Mouse (Mus musculus) CH12.LX (cell line): ENCODE results near the gene Cldn14. TPM values are rescaled to one million over a fixed set of nuclear protein-coding genes. Genes with fewer than 3 reads are reported as not detected.

ENCODE experiments used
- DNase-seq: peaks from one replicate; pipeline ENCODE4 v3.0.0-alpha.2; 2013; ENCODE audit errors: extremely low read depth
- H3K27ac ChIP-seq: 2 replicates; pipeline ENCODE4 v1.5.1; 2012; ENCODE audit warnings: low read depth, mild to moderate bottlenecking, control low read depth, moderate library complexity; ENCODE audit not compliant: insufficient read depth
- H3K27me3 ChIP-seq: replicated peaks from 2 replicates; pipeline ENCODE3; 2012; ENCODE audit warnings: inconsistent platforms
- H3K36me3 ChIP-seq, 2 experiments: replicated peaks in 1 of 2; 2 replicates each; pipeline versions ENCODE3 to v1.6.1; 2012; ENCODE audit warnings: inconsistent platforms in 1 of 2, low read length in 1 of 2, mild to moderate bottlenecking in 1 of 2, mixed read lengths in 1 of 2, moderate library complexity in 1 of 2; ENCODE audit not compliant: control insufficient read depth in 1 of 2, insufficient read depth in 1 of 2
- H3K4me1 ChIP-seq, 2 experiments: 2 replicates each; pipeline ENCODE4 v1.6.1; 2012; ENCODE audit warnings: inconsistent platforms in 1 of 2, moderate library complexity in 1 of 2; ENCODE audit not compliant: insufficient read depth in 2 of 2, control insufficient read depth in 1 of 2
- H3K4me2 ChIP-seq: 2 replicates; pipeline ENCODE4 v1.6.1; 2012; ENCODE audit warnings: low read depth, mild to moderate bottlenecking, control low read depth; ENCODE audit not compliant: poor library complexity, insufficient read depth, severe bottlenecking
- H3K4me3 ChIP-seq, 3 experiments: fragments of 150-350 bp in 1 of 3; sonication (generic) in 1 of 3; replicated peaks in 1 of 3; 2 replicates each; pipeline versions ENCODE3 to v1.5.1; 2011 to 2012; ENCODE audit warnings: low read depth in 2 of 3, low read length in 2 of 3, mild to moderate bottlenecking in 2 of 3, moderate library complexity in 2 of 3, control low read depth in 1 of 3, improper control_type of control experiment in 1 of 3, inconsistent platforms in 1 of 3, mixed read lengths in 1 of 3; ENCODE audit not compliant: poor library complexity in 1 of 3
- H3K79me2 ChIP-seq: replicated peaks from 2 replicates; pipeline ENCODE4 v1.6.1; 2012; ENCODE audit warnings: mild to moderate bottlenecking, moderate library complexity; ENCODE audit not compliant: control insufficient read depth, poor library complexity, insufficient read depth, severe bottlenecking; ENCODE audit errors: extremely low read depth
- H3K9ac ChIP-seq: 2 replicates; pipeline ENCODE4 v1.6.1; 2012; ENCODE audit warnings: low read depth, mild to moderate bottlenecking, control low read depth, moderate library complexity; ENCODE audit not compliant: insufficient read depth
- H3K9me3 ChIP-seq: replicated peaks from 2 replicates; pipeline ENCODE3; 2012; ENCODE audit warnings: low read length, inconsistent platforms, mixed read lengths
- BHLHE40 ChIP-seq: IDR thresholded peaks from 2 replicates; pipeline ENCODE4 v1.6.1; 2011; ENCODE audit warnings: mild to moderate bottlenecking, low read depth, low read length, improper control_type of control experiment
- CHD1 ChIP-seq: IDR thresholded peaks from 2 replicates; pipeline ENCODE4 v1.6.1; 2012; ENCODE audit warnings: low read depth, low read length, improper control_type of control experiment, inconsistent platforms
- CHD2 ChIP-seq: IDR thresholded peaks from 2 replicates; pipeline ENCODE4 v1.6.1; 2011; ENCODE audit warnings: low read length, improper control_type of control experiment
- CTCF ChIP-seq, 2 experiments: IDR thresholded peaks in 1 of 2; conservative IDR thresholded peaks in 1 of 2; 2 replicates each; pipeline ENCODE4 v1.5.1; 2011 to 2012; ENCODE audit warnings: low read depth in 2 of 2, low read length in 2 of 2, improper control_type of control experiment in 1 of 2, inconsistent platforms in 1 of 2, mild to moderate bottlenecking in 1 of 2, moderate library complexity in 1 of 2
- E2F4 ChIP-seq: IDR thresholded peaks from 2 replicates; pipeline ENCODE4 v1.6.1; 2011; ENCODE audit warnings: low read depth, low read length, improper control_type of control experiment; ENCODE audit not compliant: insufficient replicate concordance
- ELF1 ChIP-seq: IDR thresholded peaks from 2 replicates; pipeline ENCODE4 v1.6.1; 2014; ENCODE audit warnings: low read depth, mild to moderate bottlenecking, inconsistent platforms, low read length, improper control_type of control experiment
- ETS1 ChIP-seq: conservative IDR thresholded peaks from 2 replicates; pipeline ENCODE4 v1.6.1; 2012; ENCODE audit warnings: low read depth, mild to moderate bottlenecking, inconsistent platforms, low read length, improper control_type of control experiment, moderate library complexity
- IRF4 ChIP-seq: IDR thresholded peaks from 2 replicates; pipeline ENCODE4 v1.6.1; 2014; ENCODE audit warnings: low read depth, mild to moderate bottlenecking, inconsistent platforms, low read length, improper control_type of control experiment
- KAT2A ChIP-seq: IDR thresholded peaks from 2 replicates; pipeline ENCODE4 v1.6.1; 2012; ENCODE audit warnings: low read length, improper control_type of control experiment, inconsistent platforms; ENCODE audit not compliant: insufficient replicate concordance
- MAFK ChIP-seq: IDR thresholded peaks from 2 replicates; pipeline ENCODE4 v1.6.1; 2011; ENCODE audit warnings: low read length, improper control_type of control experiment; ENCODE audit not compliant: insufficient replicate concordance
- MAX ChIP-seq: IDR thresholded peaks from 2 replicates; pipeline ENCODE4 v1.6.1; 2011; ENCODE audit warnings: low read length, improper control_type of control experiment
- MAZ ChIP-seq: IDR thresholded peaks from 2 replicates; pipeline ENCODE4 v1.6.1; 2012; ENCODE audit warnings: low read depth, mild to moderate bottlenecking, inconsistent platforms, low read length, improper control_type of control experiment, moderate library complexity
- NELFE ChIP-seq: IDR thresholded peaks from 2 replicates; pipeline ENCODE4 v1.6.1; 2011; ENCODE audit warnings: low read depth, low read length, improper control_type of control experiment
- NRF1 ChIP-seq: IDR thresholded peaks from 2 replicates; pipeline ENCODE4 v1.6.1; 2014; ENCODE audit warnings: low read depth, mild to moderate bottlenecking, inconsistent platforms, low read length, improper control_type of control experiment, moderate library complexity
- POLR2A ChIP-seq: IDR thresholded peaks from 2 replicates; pipeline ENCODE4 v1.6.1; 2011; ENCODE audit warnings: low read depth, mild to moderate bottlenecking, improper control_type of control experiment, low read length
- RAD21 ChIP-seq: IDR thresholded peaks from 2 replicates; pipeline ENCODE4 v1.6.1; 2011; ENCODE audit warnings: low read depth, mild to moderate bottlenecking, low read length, improper control_type of control experiment, moderate library complexity
- RCOR1 ChIP-seq: conservative IDR thresholded peaks from 2 replicates; pipeline ENCODE4 v1.6.1; 2012; ENCODE audit warnings: low read depth, mild to moderate bottlenecking, inconsistent platforms, low read length, improper control_type of control experiment
- SIN3A ChIP-seq: IDR thresholded peaks from 2 replicates; pipeline ENCODE4 v1.6.1; 2012; ENCODE audit warnings: low read length, improper control_type of control experiment, inconsistent platforms
- SMC3 ChIP-seq: IDR thresholded peaks from 2 replicates; pipeline ENCODE4 v1.6.1; 2011; ENCODE audit warnings: low read depth, low read length, improper control_type of control experiment
- TBP ChIP-seq: conservative IDR thresholded peaks from 2 replicates; pipeline ENCODE4 v1.6.1; 2011; ENCODE audit warnings: low read depth, low read length, improper control_type of control experiment
- UBTF ChIP-seq: IDR thresholded peaks from 2 replicates; pipeline ENCODE4 v1.6.1; 2012; ENCODE audit warnings: low read depth, mild to moderate bottlenecking, inconsistent platforms, low read length, improper control_type of control experiment, moderate library complexity
- USF2 ChIP-seq: conservative IDR thresholded peaks from 2 replicates; pipeline ENCODE4 v1.6.1; 2011; ENCODE audit warnings: low read depth, low read length, improper control_type of control experiment
- ZMIZ1 ChIP-seq: IDR thresholded peaks from 2 replicates; pipeline ENCODE4 v1.6.1; 2012; ENCODE audit warnings: low read depth, mild to moderate bottlenecking, inconsistent platforms, low read length, improper control_type of control experiment
- ZNF384 ChIP-seq: IDR thresholded peaks from 2 replicates; pipeline ENCODE4 v1.6.1; 2012; ENCODE audit warnings: low read depth, low read length, improper control_type of control experiment, inconsistent platforms
- dilution Hi-C: fragments of 300-500 bp; cut with MboI; formaldehyde crosslinking; loops from 2 replicates; pipeline ENCODE4 v1.14.3; 2020; ENCODE audit warnings: low sequenced_read_pairs; ENCODE audit not compliant: extremely low pct_unique_long_range_greater_than_20kb, extremely low pct_ligation_motif_present
- in situ Hi-C: fragments of 300-500 bp; cut with MboI; formaldehyde crosslinking; loops from 3 replicates; pipeline ENCODE4 v1.14.3; 2019; ENCODE audit warnings: low sequenced_read_pairs, low pct_ligation_motif_present, low pct_unique_long_range_greater_than_20kb, mixed read lengths
- polyA plus RNA-seq: library from polyadenylated mRNA; unstranded; fragments of >175 nt; gene quantifications from 2 replicates; pipeline ENCODE4 v1.2.1, GENCODE M21; 2012; ENCODE audit warnings: low read depth; ENCODE audit not compliant: insufficient read length
- total RNA-seq, 2 experiments: library from RNA; depleted of rRNA; stranded (reverse); fragments of 300-350 nt in 1 of 2; fragments of >200 nt in 1 of 2; gene quantifications; 2 replicates each; pipeline ENCODE4 v1.2.3; 2012 to 2014

Gene Cldn14
- total and polyA plus RNA-seq, 3 experiments = 0.15 to 0.25 (median 0.21) TPM

DNA sequence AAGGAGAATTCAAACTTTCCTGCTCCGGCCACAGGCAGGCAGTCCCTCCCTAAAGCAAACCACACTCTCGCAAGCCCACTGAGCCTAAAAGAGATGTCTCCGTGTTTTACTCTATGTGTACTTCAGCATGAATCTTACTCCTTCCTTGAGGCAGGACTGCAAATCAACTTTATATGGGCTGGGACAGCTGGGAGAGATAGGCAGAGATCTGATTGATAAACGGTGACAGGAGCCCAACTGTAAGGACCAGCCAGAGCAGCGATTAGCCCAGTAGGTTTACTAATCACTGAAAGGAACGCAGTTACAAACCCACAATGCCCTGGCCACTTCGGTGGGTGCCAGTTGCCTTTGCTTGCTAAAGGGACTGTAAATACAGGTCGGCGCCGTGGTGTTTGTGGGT is 35.5 kb downstream of the Cldn14 start:
- no peak overlapping the region for H3K4me2 ChIP-seq
- no peak overlapping the region for H3K27ac ChIP-seq
- H3K9me3 ChIP-seq = peaks cover 9% of the 10 kb centered on the region
- dilution Hi-C loops (no loop called here), in situ Hi-C loops (loop anchor here (5.0 kb wide), 1 partner anchor 34 kb away; the partner anchor contains the start of gene Cldn14)
- no peak for TF ChIP-seq IRF4
- no peak for TF ChIP-seq MAZ
- no peak for TF ChIP-seq ETS1
- TF ChIP-seq USF2 = no peak
- TF ChIP-seq CTCF (conservative IDR thresholded peaks at IDR 0.05 in 1 of 2, IDR thresholded peaks at IDR 0.05 in 1 of 2; ENCODE audit: low read depth in 2 of 2, low read length in 2 of 2) = no peak
- TF ChIP-seq ELF1 = no peak
- TF ChIP-seq TBP = no peak
- no peak for TF ChIP-seq NRF1
- TF ChIP-seq NELFE = no peak
- no peak for TF ChIP-seq MAFK
- TF ChIP-seq MAX = no peak
- TF ChIP-seq RCOR1 = no peak
- H3K27me3 ChIP-seq = no peaks in the 10 kb centered on the region
- no peaks in the 10 kb centered on the region for H3K36me3 ChIP-seq
- no peaks in the 10 kb centered on the region for H3K79me2 ChIP-seq
- no peak for DNase-seq
- H3K9ac ChIP-seq = no peak overlapping the region
- no peak overlapping the region for H3K4me3 ChIP-seq
- H3K4me1 ChIP-seq = peaks cover 9 to 17% of the 10 kb centered on the region in 2 experiments

DNA sequence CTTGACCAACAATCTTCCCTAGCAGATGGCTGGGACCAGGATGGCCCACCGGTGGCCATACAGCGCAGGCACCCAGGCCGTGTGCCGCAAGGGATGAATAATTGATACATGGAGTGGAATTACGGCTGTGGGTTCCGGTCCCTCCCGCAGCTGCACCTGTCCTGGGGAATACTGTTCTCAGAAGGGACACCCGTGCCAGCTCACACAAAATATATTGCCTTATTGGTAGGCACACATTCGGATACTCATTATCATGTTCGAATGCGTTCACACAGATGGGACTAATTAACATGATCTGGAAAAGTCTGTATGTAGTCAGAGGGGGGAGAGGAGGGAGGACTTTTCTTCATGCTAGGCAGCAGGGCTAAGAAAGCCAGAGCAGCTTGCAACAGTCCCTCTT is 37.6 kb downstream of the Cldn14 start:
- dilution Hi-C loops (no loop called here), in situ Hi-C loops (loop anchor here (5.0 kb wide), 1 partner anchor 36 kb away; the partner anchor contains the start of gene Cldn14)
- Histone ChIP-seq H3K4me2 (no peak overlapping the region), H3K27me3 (no peaks in the 10 kb centered on the region), H3K9me3 (peaks cover 5% of the 10 kb centered on the region), H3K4me1 (peaks cover 21 to 30% of the 10 kb centered on the region in 2 experiments), H3K36me3 (no peaks in the 10 kb centered on the region), H3K4me3 (no peak overlapping the region), H3K27ac (no peak overlapping the region), H3K9ac (no peak overlapping the region), H3K79me2 (no peaks in the 10 kb centered on the region)
- DNase-seq = no peak
- no peak for TF ChIP-seq RAD21
- no peak for TF ChIP-seq ZMIZ1
- TF ChIP-seq UBTF = no peak
- TF ChIP-seq CHD2 = no peak
- TF ChIP-seq POLR2A = no peak
- TF ChIP-seq SIN3A = no peak
- no peak for TF ChIP-seq ZNF384
- no peak for TF ChIP-seq CTCF (conservative IDR thresholded peaks at IDR 0.05 in 1 of 2, IDR thresholded peaks at IDR 0.05 in 1 of 2; ENCODE audit: low read depth in 2 of 2, low read length in 2 of 2)
- no peak for TF ChIP-seq USF2
- no peak for TF ChIP-seq NELFE
- TF ChIP-seq KAT2A = no peak
- no peak for TF ChIP-seq MAFK
- no peak for TF ChIP-seq E2F4
- no peak for TF ChIP-seq SMC3
- no peak for TF ChIP-seq ETS1
- no peak for TF ChIP-seq BHLHE40
- TF ChIP-seq CHD1 = no peak
